Mouse (Mus musculus) forebrain, postnatal 0 days (tissue): ENCODE measurements at regions not wholly inside any gene's neighbourhood (a gene's known extent, or its start where the extent isn't known, plus 50 kb on each side); places are given as distances from the start of the nearest gene placed in this dataset.
A peak's percentile ranks its signal among the peaks of the same experiment; 100 is the strongest.

Source experiments
- ATAC-seq: fragments of 200-750 bp; cut with Nextera tagmentation; 2 replicates; pipeline ENCODE4 v1.8.0; 2017; ENCODE audit warnings: mild to moderate bottlenecking, moderate library complexity
- DNase-seq: peaks from one replicate; pipeline ENCODE4 v3.0.0-alpha.2; 2015
- H3K27ac ChIP-seq: fragments of 300-500 bp; sonication (generic); 2 replicates; pipeline ENCODE4 v1.5.1; 2014; ENCODE audit warnings: low read depth, mild to moderate bottlenecking, antibody characterized with exemption, low read length, moderate library complexity, mixed read lengths
- H3K27me3 ChIP-seq: fragments of 300-500 bp; sonication (generic); 2 replicates; pipeline ENCODE4 v1.6.1; 2014; ENCODE audit warnings: mild to moderate bottlenecking, low read length, mixed read lengths; ENCODE audit not compliant: insufficient read depth
- H3K36me3 ChIP-seq: fragments of 300-500 bp; sonication (generic); 2 replicates; pipeline ENCODE4 v1.6.1; 2014; ENCODE audit warnings: mild to moderate bottlenecking, moderate library complexity; ENCODE audit not compliant: insufficient read depth
- H3K4me1 ChIP-seq: fragments of 300-500 bp; sonication (generic); 2 replicates; pipeline ENCODE4 v1.6.1; 2014; ENCODE audit warnings: antibody characterized with exemption; ENCODE audit not compliant: insufficient read depth
- H3K4me2 ChIP-seq: fragments of 300-500 bp; sonication (generic); 2 replicates; pipeline ENCODE4 v1.6.1; 2014; ENCODE audit warnings: low read depth, mild to moderate bottlenecking, moderate library complexity
- H3K4me3 ChIP-seq: fragments of 300-500 bp; sonication (generic); 2 replicates; pipeline ENCODE4 v1.5.1; 2014; ENCODE audit warnings: low read depth, low read length, mixed read lengths
- H3K9ac ChIP-seq: fragments of 300-500 bp; sonication (generic); 2 replicates; pipeline ENCODE4 v1.6.1; 2014; ENCODE audit warnings: mild to moderate bottlenecking
- H3K9me3 ChIP-seq: fragments of 300-500 bp; sonication (generic); 2 replicates; pipeline ENCODE4 v1.6.1; 2016; ENCODE audit warnings: low read length
- CTCF ChIP-seq: sonication (generic); IDR thresholded peaks from 2 replicates; pipeline ENCODE4 v1.5.1; 2016; ENCODE audit warnings: antibody characterized with exemption, control low read depth, low read depth
- WGBS: fragments of 180-500 bp; shearing (Covaris S2); extraction: QIAGEN DNeasy Blood & Tissue Kit; methylation state at CpG from one replicate; pipeline ENCODE4 v1.1.7; 2014; 5-methylcytosine and 5-hydroxymethylcytosine counted together

DNA sequence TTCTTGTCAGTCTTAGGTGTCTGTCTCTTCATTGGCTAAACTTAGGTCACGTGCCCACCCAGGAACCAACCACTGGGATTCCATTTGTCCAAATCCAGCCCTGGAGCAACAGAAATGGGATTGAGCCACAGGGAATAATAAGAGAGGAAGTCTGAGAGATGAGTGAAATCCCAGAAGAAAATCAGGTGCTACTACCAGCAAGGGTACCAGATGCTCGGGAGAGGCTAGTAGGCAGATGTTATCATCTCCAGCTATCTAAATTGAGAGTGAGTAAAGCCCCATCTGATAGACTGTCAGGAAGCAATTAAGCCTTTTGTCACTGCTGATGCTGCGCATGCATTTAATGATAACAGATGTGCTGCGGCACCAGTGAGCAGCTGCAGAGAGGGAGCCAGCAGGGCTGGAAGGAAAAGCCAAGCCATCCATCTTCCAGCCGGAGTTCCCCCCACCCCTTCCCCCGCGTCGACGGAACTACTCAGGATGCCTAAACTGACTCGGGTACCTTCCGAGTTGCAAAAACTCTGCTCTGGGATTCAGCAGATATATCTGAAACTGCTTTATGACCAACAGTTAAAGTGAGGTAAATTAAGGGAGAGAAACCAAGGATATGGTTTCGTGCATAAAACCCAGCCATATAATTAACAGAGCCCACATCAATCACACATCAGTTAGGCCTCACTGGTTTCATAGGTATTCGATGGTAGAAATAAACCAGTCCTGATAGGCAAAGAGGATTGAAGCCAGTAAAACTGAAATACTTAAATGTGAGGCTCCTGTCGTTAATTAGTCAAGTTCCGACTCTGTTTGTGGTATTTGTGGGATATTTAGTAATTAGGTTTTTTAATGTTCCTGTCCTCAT is 53.1 kb upstream of the Fam78b start:
- 52% methylated on average over 15 of the region's 15 CpGs for whole genome bisulfite sequencing
- H3K4me3 ChIP-seq, result no peak overlapping the region
- no peaks in the 10 kb centered on the region for H3K27me3 ChIP-seq
- H3K9me3 ChIP-seq, result no peaks in the 10 kb centered on the region
- ATAC-seq (peak; percentile 92), DNase-seq (peak; percentile 50)
- H3K4me1 ChIP-seq, result no peaks in the 10 kb centered on the region
- H3K4me2 ChIP-seq, result no peak overlapping the region
- H3K27ac ChIP-seq, result no peak overlapping the region
- no peak overlapping the region for H3K9ac ChIP-seq
- no peaks in the 10 kb centered on the region for H3K36me3 ChIP-seq
- TF ChIP-seq CTCF, result no peak
